Mouse (Mus musculus): ENCODE measurements around the gene Mgam.

Gene Mgam

GRCm38 (mm10) chr6:40650953-40651352, 22.3 kb downstream of the Mgam start:
- TF ChIP-seq GATA4 (IDR thresholded peaks at IDR 0.05; ENCODE audit: insufficient replicate concordance, low read length): no peak

DNA sequence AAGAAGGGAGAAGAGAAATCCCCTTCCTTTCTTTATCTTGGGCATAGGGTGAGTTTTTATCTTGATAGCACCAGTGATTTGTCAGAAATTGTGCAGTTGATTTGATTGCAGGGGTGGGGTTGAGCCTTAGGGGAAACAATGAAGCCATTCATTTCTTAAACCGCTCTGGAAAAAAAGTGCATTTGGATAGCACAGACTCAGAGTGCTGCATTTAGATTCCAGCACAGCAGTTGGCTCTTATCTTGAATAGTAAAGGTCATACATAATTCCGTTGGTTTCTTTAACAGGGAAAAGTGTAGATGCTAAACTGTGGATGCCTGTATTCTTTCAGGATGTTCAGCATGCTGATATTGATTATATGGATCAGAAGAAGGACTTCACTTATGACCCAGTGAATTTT, 32.3 kb downstream of the Mgam start:
- no peak for TF ChIP-seq GATA4 (IDR thresholded peaks at IDR 0.05; ENCODE audit: insufficient replicate concordance, low read length)

DNA sequence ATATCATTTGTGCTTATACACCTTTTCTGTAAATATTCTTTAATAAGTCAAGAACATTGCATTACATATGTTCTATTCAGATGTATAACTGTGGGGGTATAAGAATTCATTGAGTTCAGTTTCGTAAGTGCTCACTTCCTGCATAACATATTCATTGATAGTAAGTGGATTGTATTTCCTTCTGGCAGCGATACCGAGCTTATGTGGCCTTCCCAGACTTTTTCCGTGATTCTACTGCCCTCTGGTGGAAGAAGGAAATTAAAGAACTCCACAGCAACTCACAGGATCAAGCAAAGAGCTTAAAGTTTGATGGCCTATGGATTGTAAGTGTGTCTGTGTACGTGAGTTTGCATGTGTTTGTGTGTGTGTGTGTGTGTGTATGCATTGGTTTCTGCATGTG, 60.5 kb downstream of the Mgam start:
- TF ChIP-seq GATA4 (IDR thresholded peaks at IDR 0.05; ENCODE audit: insufficient replicate concordance, low read length): no peak

GRCm38 (mm10) chr6:40715705-40716104, 87.1 kb downstream of the Mgam start:
- TF ChIP-seq GATA4 (IDR thresholded peaks at IDR 0.05; ENCODE audit: insufficient replicate concordance, low read length): no peak

GRCm38 (mm10) chr6:40739545-40739944, 110.9 kb downstream of the Mgam start:
- no peak for TF ChIP-seq GATA4 (IDR thresholded peaks at IDR 0.05; ENCODE audit: insufficient replicate concordance, low read length)

- TF ChIP-seq GATA4 (IDR thresholded peaks at IDR 0.05; ENCODE audit: insufficient replicate concordance, low read length): no peak
These were observed 127.3 kb downstream of the Mgam start for GRCm38 (mm10) chr6:40755948-40756347.

DNA sequence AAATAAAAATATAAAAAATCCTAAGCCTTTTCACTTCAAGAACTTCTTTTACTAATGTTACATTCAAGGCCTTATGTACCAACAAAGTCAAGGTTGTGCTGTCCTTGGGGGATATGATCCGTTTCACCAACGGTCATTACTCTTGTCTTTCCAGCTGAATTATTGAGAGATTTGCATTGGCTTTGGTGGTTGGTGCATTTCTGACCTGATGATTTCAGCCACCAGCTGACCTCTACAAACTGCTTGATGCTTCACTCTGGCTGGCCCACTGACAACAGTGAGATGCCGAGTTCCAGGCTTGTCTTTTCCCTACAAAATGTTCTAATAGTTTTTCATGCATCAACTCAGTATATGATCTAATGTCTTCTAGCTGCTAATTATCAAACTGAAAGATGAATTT, 146.0 kb downstream of the Mgam start:
- TF ChIP-seq GATA4 (IDR thresholded peaks at IDR 0.05; ENCODE audit: insufficient replicate concordance, low read length): no peak

DNA sequence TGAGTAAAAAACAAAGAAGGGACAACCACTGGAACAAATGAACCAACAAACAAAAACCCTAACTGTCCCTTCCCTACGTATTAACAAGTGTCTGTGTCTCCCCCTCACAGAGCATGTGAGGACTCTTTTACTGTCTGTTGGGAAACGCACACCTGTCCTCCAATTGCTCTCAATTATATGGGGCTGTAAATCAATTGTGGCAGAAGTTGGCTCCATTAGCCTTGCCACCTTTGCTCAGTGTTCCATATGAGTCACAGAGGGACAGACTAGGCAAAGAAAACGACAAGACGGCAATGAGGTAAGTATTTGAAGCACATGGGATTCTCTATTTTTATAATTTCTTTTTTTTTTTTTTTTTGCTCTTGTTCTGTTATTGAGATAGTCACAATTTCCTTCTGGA, 149.8 kb downstream of the Mgam start:
- no peak for TF ChIP-seq GATA4 (IDR thresholded peaks at IDR 0.05; ENCODE audit: insufficient replicate concordance, low read length)

DNA sequence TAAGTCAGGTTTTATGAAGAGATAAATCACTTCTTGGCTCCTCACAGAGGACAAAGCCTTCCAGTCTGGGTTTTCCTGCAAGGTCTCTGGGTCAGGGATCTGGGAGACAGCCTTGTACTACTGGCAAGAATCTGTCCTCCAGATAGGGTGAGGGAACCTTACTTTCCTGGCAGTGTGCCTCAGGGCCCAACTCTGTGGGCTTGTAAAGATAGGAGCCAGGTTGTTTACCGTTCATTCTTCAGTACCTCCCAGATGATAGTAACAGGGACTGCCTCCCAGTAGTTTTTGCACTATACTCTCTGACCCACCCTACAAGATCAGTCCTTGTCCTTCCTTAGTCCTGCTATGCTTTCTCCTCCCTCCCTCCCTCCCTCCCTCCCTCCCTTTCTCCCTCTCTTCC, 155.0 kb downstream of the Mgam start:
- TF ChIP-seq GATA4 (IDR thresholded peaks at IDR 0.05; ENCODE audit: insufficient replicate concordance, low read length): no peak

- no peak for TF ChIP-seq GATA4 (IDR thresholded peaks at IDR 0.05; ENCODE audit: insufficient replicate concordance, low read length)
These were observed 155.7 kb downstream of the Mgam start for GRCm38 (mm10) chr6:40784378-40784777.

GRCm38 (mm10) chr6:40795077-40795812, 166.6 kb downstream of the Mgam start:
- no peak for TF ChIP-seq GATA4 (IDR thresholded peaks at IDR 0.05; ENCODE audit: insufficient replicate concordance, low read length)

GRCm38 (mm10) chr6:40818237-40818902, 189.7 kb downstream of the Mgam start:
- TF ChIP-seq GATA4 (IDR thresholded peaks at IDR 0.05; ENCODE audit: insufficient replicate concordance, low read length): no peak

Data from liver, adult (tissue).